Mouse (Mus musculus) megakaryocyte, embryonic 14.5 days (primary cell): ENCODE measurements around the gene Crtap. TPM values are rescaled to one million over a fixed set of nuclear protein-coding genes. Genes with fewer than 3 reads are reported as not detected.
A peak's percentile ranks its signal among the peaks of the same experiment; 100 is the strongest.
"Not testable (repeated sequence)": the region's sequence is repeated elsewhere in the genome, so short reads cannot be mapped to it uniquely, and the experiment has no call there.

ENCODE experiments used
- H3K27me3 ChIP-seq: replicated peaks from 2 replicates; pipeline ENCODE3; 2012; ENCODE audit warnings: inconsistent platforms
- H3K36me3 ChIP-seq: replicated peaks from 2 replicates; pipeline ENCODE3; 2012; ENCODE audit warnings: low read length, inconsistent platforms, mixed read lengths
- H3K4me1 ChIP-seq: 2 replicates; pipeline ENCODE4 v1.6.1; 2012; ENCODE audit warnings: inconsistent platforms
- H3K4me3 ChIP-seq: replicated peaks from 2 replicates; pipeline ENCODE3; 2012; ENCODE audit warnings: moderate library complexity, mild to moderate bottlenecking, inconsistent platforms
- H3K9me3 ChIP-seq: 2 replicates; pipeline ENCODE4 v1.6.1; 2012; ENCODE audit warnings: inconsistent platforms
- FLI1 ChIP-seq: IDR thresholded peaks from 2 replicates; pipeline ENCODE4 v1.6.1; 2012; ENCODE audit warnings: low read length, inconsistent platforms, mixed read lengths
- GATA1 ChIP-seq: IDR thresholded peaks from 3 replicates; pipeline ENCODE4 v1.6.1; 2012; ENCODE audit warnings: mixed read lengths, low read length, inconsistent platforms, borderline replicate concordance
- polyA plus RNA-seq: library from polyadenylated mRNA; stranded (reverse); fragments of >175 nt; gene quantifications from 2 replicates; pipeline ENCODE4 v1.2.3, GENCODE M21; 2012; ENCODE audit warnings: low replicate concordance; ENCODE audit not compliant: insufficient read depth

Gene Crtap
- polyA plus RNA-seq, 1 experiment, result 20.4 TPM

DNA sequence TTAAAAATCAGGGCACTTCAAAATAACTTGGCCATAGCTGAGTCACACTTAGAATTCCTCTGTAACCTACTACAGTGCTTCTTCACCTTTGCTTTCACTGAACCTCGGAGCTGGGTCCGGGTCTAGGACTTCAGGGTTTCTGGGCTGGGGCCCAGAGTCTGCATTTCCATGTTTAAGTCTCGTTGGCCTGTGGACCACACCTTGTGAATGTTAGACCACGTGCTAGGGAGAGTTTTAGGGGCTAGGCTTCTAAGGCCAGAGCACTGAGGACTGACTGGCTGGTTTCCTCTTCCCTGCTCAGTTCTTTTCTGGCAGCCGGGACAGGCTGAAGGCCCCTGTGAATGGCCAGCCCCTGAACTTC lies 10.1 kb upstream of the Crtap start:
- peaks cover 26% of the 10 kb centered on the region for H3K36me3 ChIP-seq
- no peak for TF ChIP-seq GATA1
- no peak for TF ChIP-seq FLI1
- peak overlapping the region; percentile 99 for H3K4me3 ChIP-seq
- peaks cover 21% of the 10 kb centered on the region for H3K9me3 ChIP-seq
- peaks cover 16% of the 10 kb centered on the region for H3K4me1 ChIP-seq
- no peaks in the 10 kb centered on the region for H3K27me3 ChIP-seq

DNA sequence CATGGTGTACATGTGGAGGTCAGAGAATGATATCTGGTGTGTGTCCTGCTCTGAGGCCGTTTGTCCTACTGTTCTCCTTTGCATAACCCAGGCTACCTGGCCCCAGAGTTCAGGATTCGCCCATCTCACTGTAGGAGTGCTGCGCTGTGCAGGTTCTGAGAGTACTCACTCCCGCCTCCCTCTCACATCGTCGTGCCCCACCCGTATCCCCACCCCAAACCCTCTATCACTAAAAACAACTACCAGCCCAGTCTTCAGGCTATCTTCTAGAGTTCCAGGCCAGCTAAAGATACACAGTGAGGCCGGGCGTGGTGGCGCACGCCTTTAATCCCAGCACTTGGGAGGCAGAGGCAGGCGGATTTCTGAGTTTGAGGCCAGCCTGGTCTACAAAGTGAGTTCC lies 9.2 kb upstream of the Crtap start:
- Histone ChIP-seq H3K36me3 (peaks cover 17% of the 10 kb centered on the region), H3K9me3 (peaks cover 12% of the 10 kb centered on the region), H3K4me3 (no peak overlapping the region), H3K27me3 (no peaks in the 10 kb centered on the region), H3K4me1 (peaks cover 25% of the 10 kb centered on the region)
- TF ChIP-seq FLI1 (no peak), GATA1 (no peak)

DNA sequence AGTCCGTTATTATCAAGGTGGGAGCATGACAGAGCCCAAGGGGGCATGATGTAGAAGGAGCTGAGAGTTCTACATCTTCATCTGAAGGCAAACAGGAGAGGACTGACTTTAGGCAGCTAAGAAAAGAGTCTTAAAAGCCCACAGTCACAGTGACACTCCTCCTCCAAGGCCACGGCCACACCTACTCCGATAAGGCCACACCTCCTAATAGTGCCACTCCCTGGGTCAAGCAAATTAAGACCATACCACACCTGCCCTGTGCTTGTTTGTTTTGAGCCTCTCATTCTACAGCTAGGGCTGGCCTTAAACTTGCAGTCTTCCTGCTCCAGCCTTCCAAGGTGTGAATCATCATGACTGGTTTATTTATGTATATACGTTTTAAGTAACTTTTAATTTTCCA lies 4.8 kb upstream of the Crtap start:
- no peaks in the 10 kb centered on the region for H3K36me3 ChIP-seq
- TF ChIP-seq FLI1 (no peak), GATA1 (no peak)
- peaks cover 31% of the 10 kb centered on the region for H3K4me1 ChIP-seq

DNA sequence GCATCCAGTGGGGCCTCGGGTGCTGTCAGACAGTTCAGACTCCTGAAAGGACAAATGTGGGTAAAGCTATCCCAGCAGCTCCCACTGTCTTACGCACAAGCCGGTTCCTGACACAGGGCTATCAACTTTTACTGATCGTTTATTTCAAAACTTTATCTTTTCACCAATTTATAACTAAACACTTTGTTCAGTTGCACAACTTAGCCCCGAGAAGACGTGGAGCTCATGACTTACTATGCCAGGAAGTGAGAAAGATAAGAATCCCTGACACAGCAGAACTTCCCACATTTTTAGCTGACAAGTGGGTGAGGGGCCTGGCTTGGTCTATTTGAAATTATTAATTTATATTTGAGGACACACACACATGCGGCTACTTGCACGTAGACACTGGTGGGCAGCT lies 4.2 kb upstream of the Crtap start:
- Histone ChIP-seq H3K36me3 (no peaks in the 10 kb centered on the region), H3K27me3 (no peaks in the 10 kb centered on the region), H3K4me3 (peak overlapping the region; percentile 38), H3K4me1 (peaks cover 35% of the 10 kb centered on the region), H3K9me3 (no peaks in the 10 kb centered on the region)
- TF ChIP-seq GATA1, result no peak
- no peak for TF ChIP-seq FLI1

More for the DNA sequence above, 4.8 kb upstream of the Crtap start:
- Histone ChIP-seq H3K4me3 (peak overlapping the region; percentile 14), H3K9me3 (no peaks in the 10 kb centered on the region), H3K27me3 (no peaks in the 10 kb centered on the region)

DNA sequence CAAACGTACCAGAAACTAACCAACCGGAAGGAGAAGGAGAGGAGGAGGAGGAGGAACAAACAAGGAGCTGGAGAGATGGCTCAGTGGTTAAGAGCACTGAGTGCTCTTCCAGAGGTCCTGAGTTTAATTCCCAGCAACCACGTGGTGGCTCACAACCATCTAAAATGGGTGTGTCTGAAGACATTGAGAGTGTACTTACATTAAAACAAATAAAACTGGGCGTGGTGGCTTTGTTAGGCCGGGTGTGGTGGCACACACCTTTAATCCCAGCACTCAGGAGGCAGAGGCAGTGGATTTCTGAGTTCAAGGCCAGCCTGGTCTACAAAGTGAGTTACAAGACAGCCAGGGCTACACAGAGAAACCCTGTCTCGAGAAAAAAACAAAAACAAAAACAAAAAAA lies 3.7 kb upstream of the Crtap start:
- H3K4me1 ChIP-seq, result peaks cover 41% of the 10 kb centered on the region
- H3K27me3 ChIP-seq, H3K9me3 ChIP-seq, H3K36me3 ChIP-seq, H3K4me3 ChIP-seq: not testable (repeated sequence)

DNA sequence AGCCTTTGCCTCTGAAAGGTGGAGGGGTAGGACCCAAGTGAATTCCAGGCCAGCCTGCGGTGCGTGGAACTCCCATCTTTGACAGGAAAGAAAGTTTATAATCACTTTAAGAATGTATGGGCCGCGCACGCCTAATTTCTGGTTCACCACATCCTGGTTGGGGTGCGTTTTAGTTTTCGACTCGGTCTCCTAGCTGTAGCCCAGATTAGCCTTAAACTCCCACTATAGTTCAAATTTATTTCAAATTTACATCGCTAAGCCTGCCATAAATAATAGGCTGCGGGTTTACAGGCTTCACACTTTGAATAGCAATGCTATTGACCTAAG lies 237 bp upstream of the Crtap start:
- Histone ChIP-seq H3K4me1 (peaks cover 73% of the 10 kb centered on the region), H3K27me3 (no peaks in the 10 kb centered on the region), H3K36me3 (peaks cover 25% of the 10 kb centered on the region), H3K4me3 (peak overlapping the region; percentile 95), H3K9me3 (no peaks in the 10 kb centered on the region)
- TF ChIP-seq GATA1 (no peak), FLI1 (no peak)

DNA sequence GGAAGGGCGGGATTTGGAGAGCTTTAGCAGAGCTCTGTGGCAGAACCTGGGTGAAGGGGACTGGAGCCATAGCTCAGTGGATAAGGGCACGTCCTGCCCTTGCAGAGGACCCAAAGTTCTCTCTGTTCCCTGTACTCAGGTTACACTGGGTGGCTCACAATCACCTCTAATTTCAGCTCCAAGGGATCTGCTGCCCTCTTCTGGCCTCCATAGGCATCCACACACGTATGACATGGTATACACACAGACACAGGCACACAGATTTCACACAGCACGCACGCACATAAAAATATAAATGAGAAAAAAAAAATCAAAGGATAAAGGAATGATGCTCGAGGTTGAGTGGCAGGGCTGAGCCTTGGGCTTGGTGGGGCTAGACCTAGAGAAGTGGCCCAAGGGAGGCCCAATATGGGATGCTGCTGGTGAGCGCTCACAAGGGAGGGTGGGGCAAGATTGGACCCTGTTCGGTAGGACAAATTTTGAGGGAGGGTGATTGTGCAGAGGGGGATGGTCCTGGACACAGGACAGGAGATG lies 1.0 kb downstream of the Crtap start:
- Histone ChIP-seq H3K9me3 (no peaks in the 10 kb centered on the region), H3K27me3 (no peaks in the 10 kb centered on the region), H3K4me1 (peaks cover 69% of the 10 kb centered on the region), H3K36me3 (peaks cover 38% of the 10 kb centered on the region), H3K4me3 (peak overlapping the region; percentile 95)
- TF ChIP-seq FLI1 (no peak), GATA1 (no peak)

DNA sequence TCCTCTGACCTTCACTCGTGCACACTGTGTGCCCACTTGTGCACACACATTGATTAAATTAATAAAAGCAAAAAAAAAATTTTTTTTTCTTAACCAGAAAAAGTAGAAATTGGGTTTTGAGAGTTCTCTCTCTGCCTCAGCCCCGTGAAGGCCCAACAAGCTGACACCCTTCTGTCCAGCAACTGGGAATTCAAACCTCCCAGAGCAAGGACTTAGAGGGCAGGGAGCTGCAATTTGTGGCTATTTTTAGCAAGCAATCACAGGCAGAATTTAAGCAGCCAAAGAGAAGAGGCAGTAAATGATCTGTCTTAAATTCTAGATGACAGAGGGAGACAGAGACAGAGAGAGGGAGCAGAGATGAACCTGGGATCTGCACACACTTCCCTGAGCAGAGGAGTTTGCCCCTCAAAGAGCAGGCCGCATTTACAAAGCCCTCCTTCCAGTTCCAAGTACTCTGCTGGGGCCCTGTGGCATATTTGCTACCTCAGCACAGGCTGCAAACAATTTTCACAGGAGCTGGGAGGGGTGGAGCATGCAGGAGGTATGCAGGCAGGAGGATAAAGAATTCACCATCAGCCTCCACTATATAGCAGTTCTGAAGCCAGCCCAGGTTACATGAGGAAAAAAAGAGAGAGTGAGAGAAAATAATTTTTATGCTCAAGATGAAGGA lies 1.6 kb downstream of the Crtap start:
- Histone ChIP-seq H3K4me1 (peaks cover 63% of the 10 kb centered on the region), H3K36me3 (peaks cover 44% of the 10 kb centered on the region), H3K9me3 (no peaks in the 10 kb centered on the region), H3K4me3 (no peak overlapping the region), H3K27me3 (no peaks in the 10 kb centered on the region)
- TF ChIP-seq FLI1 (no peak), GATA1 (no peak)

DNA sequence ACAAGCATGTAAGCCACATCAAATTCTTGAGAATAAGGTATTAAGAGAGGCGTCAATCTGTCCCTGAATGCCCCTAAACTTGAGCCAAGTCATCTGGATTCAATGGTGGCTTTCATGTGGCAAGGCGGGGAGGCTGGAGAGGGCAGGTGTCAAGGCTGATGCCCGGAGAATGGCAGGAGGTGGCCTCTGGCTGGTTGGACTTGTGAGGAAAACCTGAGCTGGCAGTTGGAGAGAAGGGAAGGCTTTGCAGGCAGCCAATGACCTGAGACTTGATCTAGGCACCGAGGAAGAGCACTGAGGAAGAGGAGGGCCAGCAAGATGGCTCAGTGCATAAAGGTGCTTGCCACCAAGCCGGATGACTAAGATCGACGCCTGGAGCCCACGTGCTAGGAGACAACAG lies 2.2 kb downstream of the Crtap start:
- no peak for TF ChIP-seq FLI1
- no peak for TF ChIP-seq GATA1
- peaks cover 48% of the 10 kb centered on the region for H3K36me3 ChIP-seq
- H3K4me3 ChIP-seq, result no peak overlapping the region
- H3K27me3 ChIP-seq, result no peaks in the 10 kb centered on the region
- no peaks in the 10 kb centered on the region for H3K9me3 ChIP-seq
- peaks cover 58% of the 10 kb centered on the region for H3K4me1 ChIP-seq

DNA sequence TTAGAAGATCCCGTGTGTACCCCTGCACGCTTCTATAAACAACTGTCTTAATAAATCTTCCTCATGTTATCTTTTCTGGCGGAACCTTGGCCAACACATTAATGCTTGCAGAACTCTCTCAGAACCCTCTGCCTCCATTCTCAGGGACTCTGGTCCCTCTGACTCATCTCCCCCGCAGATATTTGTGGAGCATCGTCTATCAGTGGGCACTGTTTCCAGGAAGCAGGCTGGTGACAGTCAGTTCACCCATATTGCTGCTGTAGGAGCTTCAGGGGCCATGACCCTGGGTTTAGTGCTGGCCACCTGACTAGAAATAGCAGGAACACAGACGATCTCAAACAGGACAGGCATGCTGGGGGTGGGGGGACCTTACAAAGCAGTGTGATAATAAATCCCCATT lies 3.4 kb downstream of the Crtap start:
- Histone ChIP-seq H3K4me1 (peaks cover 58% of the 10 kb centered on the region), H3K9me3 (no peaks in the 10 kb centered on the region), H3K4me3 (no peak overlapping the region), H3K36me3 (peaks cover 60% of the 10 kb centered on the region), H3K27me3 (no peaks in the 10 kb centered on the region)
- TF ChIP-seq FLI1, result no peak
- TF ChIP-seq GATA1, result no peak

DNA sequence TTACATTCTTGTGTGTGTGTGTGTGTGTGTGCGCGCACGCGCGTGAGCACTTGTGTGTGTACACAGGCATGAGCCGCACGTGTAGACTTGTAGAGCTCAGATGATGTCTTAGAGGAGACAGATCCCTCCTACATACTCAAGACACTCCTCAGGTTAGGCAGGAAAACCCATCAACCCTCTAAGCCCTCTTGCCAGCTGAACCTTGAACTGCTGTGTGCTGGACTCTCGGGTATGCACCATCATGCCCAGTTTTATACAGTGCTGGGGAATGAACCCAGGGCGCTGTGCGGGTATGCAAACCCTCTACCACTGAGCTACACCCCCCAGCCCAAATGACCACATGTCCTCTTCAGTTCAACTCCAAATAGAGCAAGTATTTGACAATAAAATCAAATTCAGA lies 5.3 kb downstream of the Crtap start:
- no peaks in the 10 kb centered on the region for H3K27me3 ChIP-seq
- no peaks in the 10 kb centered on the region for H3K9me3 ChIP-seq
- peaks cover 50% of the 10 kb centered on the region for H3K4me1 ChIP-seq
- TF ChIP-seq FLI1 (no peak), GATA1 (no peak)
- peaks cover 74% of the 10 kb centered on the region for H3K36me3 ChIP-seq
- no peak overlapping the region for H3K4me3 ChIP-seq
